Mouse (Mus musculus): ENCODE measurements around the gene Tcte1.
A peak's percentile ranks its signal among the peaks of the same experiment; 100 is the strongest.

DNA sequence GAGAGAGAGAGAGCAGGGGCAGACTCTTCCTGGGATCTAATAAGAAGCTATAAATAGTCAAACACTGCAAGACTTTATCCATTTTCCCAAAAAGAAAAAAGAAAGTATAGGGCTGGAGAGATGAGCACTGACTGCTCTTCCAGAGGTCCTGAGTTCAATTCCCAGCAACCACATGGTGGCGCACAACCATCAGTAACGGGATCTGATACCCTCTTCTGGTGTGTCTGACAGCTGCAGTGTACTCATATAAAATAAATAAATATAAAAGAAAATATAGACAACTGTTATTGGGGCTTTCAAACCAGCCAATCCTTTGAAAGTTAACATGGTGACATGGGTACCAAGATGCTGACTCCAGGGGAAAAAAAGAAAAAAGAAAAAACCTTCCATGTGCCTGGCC, 42.8 kb upstream of the Tcte1 start:
- TF ChIP-seq CTCF (IDR thresholded peaks at IDR 0.05; ENCODE audit: extremely low read depth, insufficient read depth, low read length): peak; percentile 32; the same call in 1 of the 2 replicates
- TF ChIP-seq POLR2A (IDR thresholded peaks at IDR 0.05; ENCODE audit: extremely low read depth, insufficient read depth, low read length): no peak

Measured in cortical plate, adult 2 months (tissue).